Mouse (Mus musculus): ENCODE results near the gene Lamp1. TPM values are rescaled to one million over a fixed set of nuclear protein-coding genes. Genes with fewer than 3 reads are reported as not detected.

The Lamp1 gene
- polyA plus RNA-seq, 1 experiment from 2014 or later = 272 TPM

GRCm38 (mm10) chr8:13174811-13175210, 15.8 kb downstream of the Lamp1 start:
- no peaks in the 10 kb centered on the region for H3K9me3 ChIP-seq (ENCODE audit: control insufficient read depth, low read depth, low read length)
- no peak overlapping the region for H3K4me3 ChIP-seq (ENCODE audit: low read depth, low read length)
- peaks cover 44% of the 10 kb centered on the region for H3K36me3 ChIP-seq (ENCODE audit: control insufficient read depth, insufficient read depth, low read length)
- no peak overlapping the region for H3K27ac ChIP-seq (ENCODE audit: low read length)
- H3K4me1 ChIP-seq (ENCODE audit: control insufficient read depth, insufficient read depth, low read length) = no peaks in the 10 kb centered on the region
- 87% methylated on average over 4 of the region's 4 CpGs for WGBS
- ATAC-seq (ENCODE audit: insufficient number of reproducible peaks, insufficient read depth, low FRiP score, low read depth) = no peak
- no peak overlapping the region for H3K4me2 ChIP-seq (replicated peaks; ENCODE audit: low read depth, low read length)
- no peak overlapping the region for H3K9ac ChIP-seq (replicated peaks; ENCODE audit: low read depth, low read length)
- no peaks in the 10 kb centered on the region for H3K27me3 ChIP-seq (ENCODE audit: control insufficient read depth, insufficient read depth, low read length)

DNA sequence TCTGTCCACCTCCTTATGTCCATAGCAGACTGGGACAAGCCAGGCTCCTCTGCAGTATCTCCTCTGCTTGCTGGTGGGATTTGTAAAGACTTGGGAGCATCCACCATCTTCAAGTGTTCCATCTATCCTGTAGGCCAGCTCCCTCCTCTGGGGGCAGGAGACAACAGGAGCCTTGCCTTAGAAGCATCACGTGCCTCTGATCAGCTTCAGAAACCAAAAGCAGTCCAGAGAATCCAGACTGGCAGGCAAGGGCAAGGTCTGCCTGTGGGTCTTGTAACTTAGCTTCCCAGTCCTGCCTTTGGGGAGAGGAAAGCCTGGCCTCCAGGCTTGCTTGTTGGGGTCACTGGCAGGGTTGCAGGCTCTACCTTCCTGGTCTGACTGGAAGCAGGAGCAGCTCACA, 16.7 kb downstream of the Lamp1 start:
- Histone ChIP-seq H3K36me3 (ENCODE audit: control insufficient read depth, insufficient read depth, low read length) (peaks cover 44% of the 10 kb centered on the region), H3K4me2 (replicated peaks; ENCODE audit: low read depth, low read length) (no peak overlapping the region), H3K9me3 (ENCODE audit: control insufficient read depth, low read depth, low read length) (no peaks in the 10 kb centered on the region), H3K27ac (ENCODE audit: low read length) (no peak overlapping the region), H3K9ac (replicated peaks; ENCODE audit: low read depth, low read length) (no peak overlapping the region), H3K4me1 (ENCODE audit: control insufficient read depth, insufficient read depth, low read length) (no peaks in the 10 kb centered on the region), H3K4me3 (ENCODE audit: low read depth, low read length) (no peak overlapping the region), H3K27me3 (ENCODE audit: control insufficient read depth, insufficient read depth, low read length) (no peaks in the 10 kb centered on the region)
- ATAC-seq (ENCODE audit: insufficient number of reproducible peaks, insufficient read depth, low FRiP score, low read depth) = no peak
- 94% methylated on average over 1 of the region's 1 CpGs for WGBS

DNA sequence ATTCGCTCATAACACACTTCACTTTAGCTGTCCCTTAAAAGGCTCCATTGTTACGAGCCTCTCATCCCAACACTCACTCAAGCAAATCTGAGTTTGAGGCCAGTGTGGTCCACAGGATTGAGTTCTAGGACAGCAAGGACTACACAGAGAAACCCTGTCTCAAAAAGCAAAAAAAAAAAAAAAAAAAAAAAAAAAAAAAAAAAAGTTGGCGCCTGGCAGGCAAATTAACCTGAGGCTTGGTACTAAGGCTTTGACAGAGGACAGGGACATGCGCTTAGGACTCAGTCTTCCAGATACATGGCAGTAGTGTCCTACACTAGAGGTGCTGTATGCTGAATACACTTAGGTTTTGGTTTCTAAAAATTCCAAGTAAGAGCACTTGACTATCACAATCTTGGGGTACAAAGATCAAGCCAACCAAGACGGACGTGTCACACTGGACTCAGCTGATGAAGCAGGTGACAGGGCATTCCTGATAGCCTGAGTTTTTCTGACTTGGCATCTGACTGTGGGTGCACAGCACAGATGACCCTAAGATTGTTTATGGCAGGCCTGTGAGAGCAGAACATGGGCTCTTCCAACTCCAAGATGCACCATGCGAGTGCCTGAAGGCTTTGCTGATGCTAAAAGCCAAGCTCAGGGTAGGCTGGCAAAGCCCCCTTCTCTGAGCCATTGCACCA, 18.4 kb downstream of the Lamp1 start:
- 88% methylated on average over 7 of the region's 7 CpGs for WGBS
- H3K27ac ChIP-seq (ENCODE audit: low read length) = no peak overlapping the region
- peaks cover 42% of the 10 kb centered on the region for H3K36me3 ChIP-seq (ENCODE audit: control insufficient read depth, insufficient read depth, low read length)

DNA sequence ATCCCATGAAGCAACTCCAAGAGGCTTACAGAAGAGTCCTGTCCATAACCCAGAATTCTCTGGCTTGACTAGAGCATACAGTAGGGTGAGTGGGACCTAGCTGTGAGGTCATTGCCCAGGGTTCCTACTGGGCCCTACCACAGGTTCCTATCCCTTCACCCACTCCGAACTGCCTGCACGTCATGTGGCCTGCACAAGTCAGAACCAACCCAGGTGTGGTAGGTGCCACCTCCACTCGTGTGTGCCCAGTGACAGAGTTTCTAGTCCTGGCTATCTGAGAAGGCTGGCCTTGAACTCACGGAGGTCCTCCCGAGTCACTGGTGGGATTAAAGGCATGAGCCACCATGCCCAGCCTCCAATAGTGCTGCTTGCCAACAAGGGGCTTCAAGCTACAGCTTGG, 19.2 kb downstream of the Lamp1 start:
- Histone ChIP-seq H3K4me1 (ENCODE audit: control insufficient read depth, insufficient read depth, low read length) (no peaks in the 10 kb centered on the region), H3K9me3 (ENCODE audit: control insufficient read depth, low read depth, low read length) (no peaks in the 10 kb centered on the region), H3K9ac (replicated peaks; ENCODE audit: low read depth, low read length) (no peak overlapping the region), H3K36me3 (ENCODE audit: control insufficient read depth, insufficient read depth, low read length) (peaks cover 35% of the 10 kb centered on the region), H3K4me2 (replicated peaks; ENCODE audit: low read depth, low read length) (no peak overlapping the region), H3K4me3 (ENCODE audit: low read depth, low read length) (no peak overlapping the region), H3K27ac (ENCODE audit: low read length) (no peak overlapping the region), H3K27me3 (ENCODE audit: control insufficient read depth, insufficient read depth, low read length) (no peaks in the 10 kb centered on the region)
- WGBS = 92% methylated on average over 5 of the region's 5 CpGs
- no peak for ATAC-seq (ENCODE audit: insufficient number of reproducible peaks, insufficient read depth, low FRiP score, low read depth)

More for the DNA sequence above, 18.4 kb downstream of the Lamp1 start:
- Histone ChIP-seq H3K9me3 (ENCODE audit: control insufficient read depth, low read depth, low read length) (no peaks in the 10 kb centered on the region), H3K9ac (replicated peaks; ENCODE audit: low read depth, low read length) (no peak overlapping the region), H3K27me3 (ENCODE audit: control insufficient read depth, insufficient read depth, low read length) (no peaks in the 10 kb centered on the region), H3K4me3 (ENCODE audit: low read depth, low read length) (no peak overlapping the region), H3K4me2 (replicated peaks; ENCODE audit: low read depth, low read length) (no peak overlapping the region), H3K4me1 (ENCODE audit: control insufficient read depth, insufficient read depth, low read length) (no peaks in the 10 kb centered on the region)
- ATAC-seq (ENCODE audit: insufficient number of reproducible peaks, insufficient read depth, low FRiP score, low read depth) = no peak

DNA sequence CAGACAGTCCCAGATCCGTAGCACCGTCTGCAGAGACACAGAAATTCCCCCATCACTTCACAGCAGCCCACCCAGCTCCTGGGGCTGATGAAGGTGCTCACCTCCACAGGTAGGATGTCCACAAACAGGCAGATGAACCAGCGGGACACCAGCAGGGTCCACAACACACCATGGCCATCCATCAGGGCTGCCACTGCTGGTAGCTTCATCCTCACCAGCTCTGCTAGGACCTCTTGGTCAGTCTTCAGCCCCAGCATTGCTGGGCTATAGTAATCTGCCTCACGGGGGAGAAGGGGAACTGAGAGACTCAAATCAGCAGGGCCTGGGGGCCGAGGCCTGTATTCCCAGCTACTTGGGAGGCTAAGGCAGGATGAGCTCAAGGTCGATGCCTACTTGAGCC, 20.5 kb downstream of the Lamp1 start:
- ATAC-seq (ENCODE audit: insufficient number of reproducible peaks, insufficient read depth, low FRiP score, low read depth) = no peak
- 69% methylated on average over 6 of the region's 6 CpGs for WGBS
- Histone ChIP-seq H3K4me3 (ENCODE audit: low read depth, low read length) (no peak overlapping the region), H3K27ac (ENCODE audit: low read length) (no peak overlapping the region), H3K9ac (replicated peaks; ENCODE audit: low read depth, low read length) (no peak overlapping the region), H3K4me2 (replicated peaks; ENCODE audit: low read depth, low read length) (no peak overlapping the region), H3K27me3 (ENCODE audit: control insufficient read depth, insufficient read depth, low read length) (no peaks in the 10 kb centered on the region), H3K36me3 (ENCODE audit: control insufficient read depth, insufficient read depth, low read length) (peaks cover 22% of the 10 kb centered on the region), H3K9me3 (ENCODE audit: control insufficient read depth, low read depth, low read length) (no peaks in the 10 kb centered on the region), H3K4me1 (ENCODE audit: control insufficient read depth, insufficient read depth, low read length) (no peaks in the 10 kb centered on the region)

DNA sequence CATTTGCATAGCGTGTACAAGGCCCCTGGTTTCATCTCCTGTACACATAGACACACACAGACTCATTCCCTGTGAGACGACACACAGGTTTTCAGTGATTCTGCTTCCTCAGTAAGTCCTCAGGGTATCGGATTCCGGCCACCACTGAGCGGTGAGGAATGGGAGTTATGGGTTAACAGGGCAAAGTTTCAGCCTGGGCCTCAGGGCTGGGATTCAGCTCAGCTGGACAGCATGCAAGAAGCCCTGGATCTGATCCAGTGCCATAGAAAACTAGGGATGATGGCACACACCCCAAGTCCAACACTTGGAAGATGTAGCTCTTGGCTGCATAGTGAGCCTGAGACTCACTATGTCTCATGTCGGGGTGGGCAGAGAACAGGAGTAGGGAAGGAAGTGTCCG, 21.0 kb downstream of the Lamp1 start:
- Histone ChIP-seq H3K36me3 (ENCODE audit: control insufficient read depth, insufficient read depth, low read length) (peaks cover 19% of the 10 kb centered on the region), H3K27me3 (ENCODE audit: control insufficient read depth, insufficient read depth, low read length) (no peaks in the 10 kb centered on the region), H3K27ac (ENCODE audit: low read length) (no peak overlapping the region), H3K4me2 (replicated peaks; ENCODE audit: low read depth, low read length) (no peak overlapping the region), H3K9ac (replicated peaks; ENCODE audit: low read depth, low read length) (no peak overlapping the region), H3K4me1 (ENCODE audit: control insufficient read depth, insufficient read depth, low read length) (no peaks in the 10 kb centered on the region), H3K4me3 (ENCODE audit: low read depth, low read length) (no peak overlapping the region), H3K9me3 (ENCODE audit: control insufficient read depth, low read depth, low read length) (no peaks in the 10 kb centered on the region)
- 70% methylated on average over 7 of the region's 7 CpGs for WGBS
- no peak for ATAC-seq (ENCODE audit: insufficient number of reproducible peaks, insufficient read depth, low FRiP score, low read depth)

GRCm38 (mm10) chr8:13180408-13180807, 21.4 kb downstream of the Lamp1 start:
- Histone ChIP-seq H3K4me2 (replicated peaks; ENCODE audit: low read depth, low read length) (no peak overlapping the region), H3K36me3 (ENCODE audit: control insufficient read depth, insufficient read depth, low read length) (peaks cover 14% of the 10 kb centered on the region), H3K4me3 (ENCODE audit: low read depth, low read length) (no peak overlapping the region), H3K9ac (replicated peaks; ENCODE audit: low read depth, low read length) (no peak overlapping the region), H3K9me3 (ENCODE audit: control insufficient read depth, low read depth, low read length) (no peaks in the 10 kb centered on the region), H3K4me1 (ENCODE audit: control insufficient read depth, insufficient read depth, low read length) (no peaks in the 10 kb centered on the region), H3K27me3 (ENCODE audit: control insufficient read depth, insufficient read depth, low read length) (no peaks in the 10 kb centered on the region), H3K27ac (ENCODE audit: low read length) (no peak overlapping the region)
- WGBS = 80% methylated on average over 9 of the region's 9 CpGs
- no peak for ATAC-seq (ENCODE audit: insufficient number of reproducible peaks, insufficient read depth, low FRiP score, low read depth)

DNA sequence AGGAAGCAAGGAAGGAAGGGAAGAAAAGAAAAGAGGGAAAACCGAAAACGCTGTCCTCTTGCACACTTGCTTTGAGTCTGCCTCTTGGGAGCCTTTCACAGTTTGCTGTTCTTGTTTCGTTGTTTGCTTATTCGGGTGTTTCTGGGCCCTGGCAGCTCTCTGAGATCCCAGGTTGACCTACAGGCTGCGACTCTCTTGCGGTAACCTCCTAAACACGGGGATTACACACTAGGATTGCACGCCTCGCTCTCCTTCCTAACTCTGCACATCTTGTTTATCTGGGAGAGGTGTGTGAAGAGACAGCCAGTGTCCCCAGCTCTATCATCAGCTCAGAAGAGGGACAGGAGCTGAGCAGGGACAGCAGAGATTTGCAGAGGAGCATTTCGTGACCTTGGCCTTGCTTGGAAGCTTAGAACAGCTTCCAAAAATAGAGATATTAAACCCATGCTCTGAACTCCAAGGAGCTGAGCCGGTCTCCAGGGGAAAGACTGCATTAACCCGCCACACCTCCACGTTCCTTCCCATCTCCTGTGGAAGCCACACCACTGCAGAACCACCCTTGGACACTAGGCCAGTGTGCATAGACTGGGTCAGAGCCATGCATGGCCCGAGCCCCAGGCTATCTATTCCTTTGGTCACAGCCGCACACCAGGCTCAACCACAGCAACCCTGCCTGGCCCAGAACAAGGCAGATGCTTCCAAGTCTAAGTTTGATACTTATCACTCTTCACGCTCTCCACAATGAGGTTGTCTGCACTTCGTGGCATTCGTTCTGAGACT, 22.1 kb downstream of the Lamp1 start:
- Histone ChIP-seq H3K27ac (ENCODE audit: low read length) (no peak overlapping the region), H3K36me3 (ENCODE audit: control insufficient read depth, insufficient read depth, low read length) (peaks cover 9% of the 10 kb centered on the region), H3K4me1 (ENCODE audit: control insufficient read depth, insufficient read depth, low read length) (no peaks in the 10 kb centered on the region), H3K9ac (replicated peaks; ENCODE audit: low read depth, low read length) (no peak overlapping the region), H3K9me3 (ENCODE audit: control insufficient read depth, low read depth, low read length) (no peaks in the 10 kb centered on the region), H3K27me3 (ENCODE audit: control insufficient read depth, insufficient read depth, low read length) (no peaks in the 10 kb centered on the region), H3K4me2 (replicated peaks; ENCODE audit: low read depth, low read length) (no peak overlapping the region), H3K4me3 (ENCODE audit: low read depth, low read length) (no peak overlapping the region)
- 76% methylated on average over 18 of the region's 18 CpGs for WGBS
- ATAC-seq (ENCODE audit: insufficient number of reproducible peaks, insufficient read depth, low FRiP score, low read depth) = no peak

DNA sequence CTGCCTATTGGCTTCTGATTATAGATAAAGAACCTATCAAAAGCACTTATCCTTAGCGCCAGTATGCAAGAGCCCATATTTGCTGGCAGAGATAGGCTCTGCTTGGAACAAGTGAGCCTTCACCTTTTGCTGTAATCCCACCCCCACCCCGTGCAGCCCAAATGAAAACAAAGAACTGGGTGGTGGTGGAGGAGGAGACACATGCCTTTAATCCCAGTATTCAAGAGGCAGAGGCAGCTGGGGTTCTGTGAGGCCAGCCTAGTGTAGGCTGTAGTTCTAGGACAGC, 22.7 kb downstream of the Lamp1 start:
- 47% methylated on average over 2 of the region's 2 CpGs for WGBS
- Histone ChIP-seq H3K4me3 (ENCODE audit: low read depth, low read length) (no peak overlapping the region), H3K27ac (ENCODE audit: low read length) (no peak overlapping the region), H3K9ac (replicated peaks; ENCODE audit: low read depth, low read length) (no peak overlapping the region), H3K36me3 (ENCODE audit: control insufficient read depth, insufficient read depth, low read length) (peaks cover 4% of the 10 kb centered on the region), H3K27me3 (ENCODE audit: control insufficient read depth, insufficient read depth, low read length) (no peaks in the 10 kb centered on the region), H3K4me1 (ENCODE audit: control insufficient read depth, insufficient read depth, low read length) (no peaks in the 10 kb centered on the region), H3K9me3 (ENCODE audit: control insufficient read depth, low read depth, low read length) (no peaks in the 10 kb centered on the region), H3K4me2 (replicated peaks; ENCODE audit: low read depth, low read length) (no peak overlapping the region)
- ATAC-seq (ENCODE audit: insufficient number of reproducible peaks, insufficient read depth, low FRiP score, low read depth) = no peak

All from stomach, embryonic 14.5 days (tissue).